Mouse (Mus musculus) cerebellum, adult 2 months (tissue): ENCODE results near the gene Tmem164.

ENCODE experiments used
- CTCF ChIP-seq: fragments of 200-500 bp; IDR thresholded peaks from 2 replicates; pipeline ENCODE4 v1.5.1; 2011; ENCODE audit warnings: low read depth, mild to moderate bottlenecking, control low read depth, low read length, moderate library complexity, borderline replicate concordance; ENCODE audit not compliant: insufficient read depth
- POLR2A ChIP-seq: fragments of 200-500 bp; IDR thresholded peaks from 2 replicates; pipeline ENCODE4 v1.6.1; 2011; ENCODE audit warnings: low read length, control low read depth, borderline replicate concordance; ENCODE audit not compliant: insufficient read depth

DNA sequence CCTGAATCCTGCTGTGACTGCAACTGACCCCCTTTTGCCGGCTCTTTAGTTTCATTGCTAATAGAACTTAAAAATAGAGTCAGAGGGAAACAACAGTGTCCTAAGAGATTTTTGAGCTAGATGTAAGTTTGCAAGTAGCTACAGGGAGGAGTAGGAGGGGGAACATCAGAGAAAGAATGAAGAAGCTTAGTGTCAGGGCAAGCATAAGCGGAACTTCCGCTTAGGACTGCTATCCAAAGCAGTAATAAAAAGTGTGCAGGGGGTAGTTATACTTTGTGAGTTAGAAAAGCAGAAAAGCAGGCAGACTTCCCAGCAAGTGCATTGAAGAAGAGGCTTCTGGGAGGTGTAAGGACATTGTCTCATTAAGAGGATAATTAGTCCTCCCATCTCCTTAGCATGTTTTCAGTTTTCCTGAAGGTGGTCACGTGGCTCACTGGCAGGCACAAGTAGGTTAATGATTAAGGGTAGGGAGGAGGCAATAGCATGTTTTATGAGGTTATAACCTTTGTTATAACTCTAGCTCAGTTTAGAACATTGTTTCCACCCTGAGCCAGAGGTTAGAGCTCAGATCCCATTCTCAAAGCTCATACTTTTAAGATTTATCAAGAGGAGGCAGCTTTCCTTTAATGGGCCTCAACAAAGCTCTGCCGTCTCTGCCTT is 16.5 kb downstream of the Tmem164 start:
- TF ChIP-seq POLR2A (no peak), CTCF (no peak)
